Mouse (Mus musculus) liver, adult 2 months (tissue): ENCODE measurements at regions not wholly inside any gene's neighbourhood (a gene's known extent, or its start where the extent isn't known, plus 50 kb on each side); places are given as distances from the start of the nearest gene placed in this dataset.

Experiments used
- DNase-seq: peaks from one replicate; pipeline ENCODE4 v3.0.0-alpha.2; 2011; ENCODE audit warnings: low read depth, low spot score; ENCODE audit errors: extremely low read depth
- H3K27ac ChIP-seq: fragments of 200-500 bp; replicated peaks from 2 replicates; pipeline ENCODE4 v1.5.1; 2012; ENCODE audit warnings: low read depth, mild to moderate bottlenecking, control low read depth, inconsistent platforms, low read length; ENCODE audit not compliant: insufficient read depth
- H3K27me3 ChIP-seq: fragments of 200-500 bp; 2 replicates; pipeline ENCODE4 v1.6.1; 2012; ENCODE audit warnings: mild to moderate bottlenecking, moderate library complexity, low read length, inconsistent platforms; ENCODE audit not compliant: control insufficient read depth, insufficient read depth
- H3K36me3 ChIP-seq: fragments of 200-500 bp; 2 replicates; pipeline ENCODE4 v1.6.1; 2012; ENCODE audit warnings: low read length, inconsistent platforms; ENCODE audit not compliant: control insufficient read depth, insufficient read depth
- H3K4me1 ChIP-seq: fragments of 200-500 bp; 2 replicates; pipeline ENCODE4 v1.6.1; 2011; ENCODE audit warnings: low read length; ENCODE audit not compliant: control insufficient read depth, insufficient read depth
- H3K4me3 ChIP-seq: fragments of 200-500 bp; 2 replicates; pipeline ENCODE4 v1.5.1; 2011; ENCODE audit warnings: low read depth, mild to moderate bottlenecking, control low read depth, low read length, moderate library complexity; ENCODE audit not compliant: insufficient read depth
- H3K79me2 ChIP-seq: fragments of 200-500 bp; 2 replicates; pipeline ENCODE4 v1.6.1; 2012; ENCODE audit warnings: inconsistent platforms, mild to moderate bottlenecking, low read length, moderate library complexity; ENCODE audit not compliant: control insufficient read depth, insufficient read depth
- H3K9ac ChIP-seq: fragments of 200-500 bp; 2 replicates; pipeline ENCODE4 v1.6.1; 2012; ENCODE audit warnings: low read depth, mild to moderate bottlenecking, control low read depth, inconsistent platforms, low read length
- CTCF ChIP-seq: fragments of 200-500 bp; IDR thresholded peaks from 2 replicates; pipeline ENCODE4 v1.5.1; 2011; ENCODE audit warnings: low read depth, low read length, control low read depth
- POLR2A ChIP-seq: fragments of 200-500 bp; IDR thresholded peaks from 2 replicates; pipeline ENCODE4 v1.6.1; 2011; ENCODE audit warnings: low read length, control low read depth; ENCODE audit not compliant: insufficient read depth; ENCODE audit errors: extremely low read depth
- WGBS: fragments of 180-500 bp; shearing (Covaris S2); methylation state at CpG from one replicate; pipeline ENCODE4 v1.1.7; 2018; 5-methylcytosine and 5-hydroxymethylcytosine counted together

GRCm38 (mm10) chr11:38938124-38938883 is 1702.5 kb upstream of the Tenm2 start:
- no peak overlapping the region for H3K4me3 ChIP-seq

More at GRCm38 (mm10) chr11:38938124-38938883, 1702.5 kb upstream of the Tenm2 start:
- peak; percentile 3 for DNase-seq
- Histone ChIP-seq H3K27ac (no peak overlapping the region), H3K27me3 (no peaks in the 10 kb centered on the region), H3K36me3 (no peaks in the 10 kb centered on the region), H3K4me1 (no peaks in the 10 kb centered on the region), H3K79me2 (no peaks in the 10 kb centered on the region), H3K9ac (no peak overlapping the region)
- WGBS, result 42% methylated on average over 9 of the region's 9 CpGs
- no peak for TF ChIP-seq POLR2A
- TF ChIP-seq CTCF, result no peak; the same call in 1 of the 2 replicates
